Mouse (Mus musculus): Measurements from ENCODE around the gene Prrt4.
A peak's percentile ranks its signal among the peaks of the same experiment; 100 is the strongest.

- TF ChIP-seq CTCF (IDR thresholded peaks at IDR 0.05) (peak; percentile 98), POLR2A (IDR thresholded peaks at IDR 0.05; ENCODE audit: insufficient read depth, low read depth, low read length) (no peak), EP300 (IDR thresholded peaks at IDR 0.05; ENCODE audit: insufficient read depth, low read depth, low read length) (peak; percentile 86)
Measured at GRCm38 (mm10) chr6:29204932-29205614, 25.7 kb upstream of the Prrt4 start.

Data from heart, adult 2 months (tissue).